Mouse (Mus musculus) liver, embryonic 15.5 days (tissue): ENCODE results near the gene Gnl1. TPM values are rescaled to one million over a fixed set of nuclear protein-coding genes. Genes with fewer than 3 reads are reported as not detected.
"Not testable (repeated sequence)": the region's sequence is repeated elsewhere in the genome, so short reads cannot be mapped to it uniquely, and the experiment has no call there.

ENCODE experiments used
- ATAC-seq: fragments of 200-750 bp; cut with Nextera tagmentation; 2 replicates; pipeline ENCODE4 v1.8.0; 2017; ENCODE audit warnings: moderate number of reproducible peaks, mild to moderate bottlenecking, moderate library complexity; ENCODE audit not compliant: insufficient read depth
- H3K27ac ChIP-seq: fragments of 300-500 bp; sonication (generic); replicated peaks from 2 replicates; pipeline ENCODE4 v1.5.1; 2015; ENCODE audit warnings: mild to moderate bottlenecking, inconsistent platforms
- H3K27me3 ChIP-seq: fragments of 300-500 bp; sonication (generic); 2 replicates; pipeline ENCODE4 v1.6.1; 2015; ENCODE audit warnings: mild to moderate bottlenecking, inconsistent platforms
- H3K36me3 ChIP-seq: fragments of 300-500 bp; sonication (generic); replicated peaks from 2 replicates; pipeline ENCODE4 v1.6.1; 2015; ENCODE audit warnings: moderate library complexity, mild to moderate bottlenecking, inconsistent platforms
- H3K4me1 ChIP-seq: fragments of 300-500 bp; sonication (generic); replicated peaks from 2 replicates; pipeline ENCODE4 v1.6.1; 2015; ENCODE audit warnings: inconsistent platforms
- H3K4me2 ChIP-seq: fragments of 300-500 bp; sonication (generic); 2 replicates; pipeline ENCODE4 v1.6.1; 2015; ENCODE audit warnings: moderate library complexity, mild to moderate bottlenecking, inconsistent platforms
- H3K4me3 ChIP-seq: fragments of 300-500 bp; sonication (generic); replicated peaks from 2 replicates; pipeline ENCODE4 v1.5.1; 2015; ENCODE audit warnings: mild to moderate bottlenecking, inconsistent platforms
- H3K9ac ChIP-seq: fragments of 300-500 bp; sonication (generic); 2 replicates; pipeline ENCODE4 v1.6.1; 2015; ENCODE audit warnings: moderate library complexity, mild to moderate bottlenecking, inconsistent platforms
- H3K9me3 ChIP-seq: fragments of 300-500 bp; sonication (generic); replicated peaks from 2 replicates; pipeline ENCODE4 v1.6.1; 2016; ENCODE audit warnings: inconsistent platforms
- WGBS: fragments of 180-500 bp; shearing (Covaris S2); methylation state at CpG from one replicate; pipeline ENCODE4 v1.1.7; 2015; ENCODE audit warnings: mixed read lengths; ENCODE audit not compliant: insufficient replicate concordance; 5-methylcytosine and 5-hydroxymethylcytosine counted together
- polyA plus RNA-seq: library from polyadenylated mRNA; unstranded; fragments of >200 nt; fragmentation: Nextera tagmentation; extraction: Ambion mirVana; gene quantifications from 2 replicates; pipeline ENCODE4 v1.2.1, GENCODE M21; 2015

Gene Gnl1
- polyA plus RNA-seq: 9.3 and 10.8 TPM in 2 replicates

DNA sequence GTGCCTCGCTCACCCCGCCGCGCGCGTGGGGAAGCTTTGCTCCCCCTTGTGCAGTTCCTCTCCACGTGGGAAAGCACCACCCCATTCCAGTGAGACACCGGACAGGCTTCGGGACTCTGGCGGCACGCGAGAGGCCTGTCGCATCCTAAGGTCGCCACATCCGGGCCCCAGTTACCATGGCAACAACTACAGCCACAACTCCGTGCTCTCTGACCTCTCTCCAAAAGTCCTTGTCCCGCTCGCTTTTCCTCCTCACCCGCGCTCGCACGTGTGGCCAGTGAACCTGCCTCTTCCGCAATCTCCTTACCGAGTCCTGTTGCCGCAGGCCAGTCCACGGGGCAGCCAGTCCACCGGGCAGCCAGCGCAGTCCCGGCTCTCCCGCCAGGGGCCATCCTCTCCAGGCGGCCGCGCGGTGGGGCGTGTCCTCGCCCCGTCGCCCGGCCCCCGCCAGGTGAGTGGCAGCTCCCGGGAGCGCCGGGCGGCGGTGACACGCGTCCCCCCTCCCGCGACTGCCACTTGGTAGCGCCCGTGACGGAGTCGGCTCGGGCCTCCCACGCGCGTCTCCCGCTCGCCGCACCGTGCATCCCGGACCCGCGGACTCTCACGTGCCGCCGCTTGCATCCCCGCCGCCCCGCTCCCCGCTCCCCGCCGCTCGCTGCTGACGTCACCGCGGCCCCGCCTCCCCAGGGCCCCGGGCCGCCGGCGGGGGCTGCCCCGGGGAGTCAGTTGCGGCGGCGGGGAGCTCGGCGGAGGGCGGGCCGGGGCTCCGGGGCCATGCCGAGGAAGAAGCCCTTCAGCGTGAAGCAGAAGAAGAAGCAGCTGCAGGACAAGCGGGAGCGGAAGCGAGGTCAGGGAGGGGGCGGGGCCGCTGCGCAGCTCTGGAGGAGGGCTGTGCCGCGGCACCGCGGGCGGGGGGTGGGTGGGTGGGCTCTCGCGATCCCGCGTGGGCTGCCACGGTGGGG is at the start of gene Gnl1, which contains the start of gene Prr3:
Gene Gnl1 (plus strand): TSS at position 451 of the 962 bp plus-strand sequence.
Gene Prr3 (minus strand): TSS at position 836 of the 962 bp plus-strand sequence.
- peak within 1 kb of the TSS; percentile 89 for H3K27ac ChIP-seq
- H3K4me1 ChIP-seq: peaks cover 38% of the 10 kb centered on the region
- H3K4me2 ChIP-seq: peak within 1 kb of the TSS; percentile 98
- H3K4me3 ChIP-seq: peak within 1 kb of the TSS; percentile 89
- H3K27me3 ChIP-seq: no peaks in the 10 kb centered on the region; the same call in 1 of the 2 replicates
- under 1% methylated on average over 109 of the region's 109 CpGs for WGBS
- peak within 1 kb of the TSS; percentile 62 for H3K9ac ChIP-seq
- ATAC-seq: peak; percentile 89
- H3K9me3 ChIP-seq: no peaks in the 10 kb centered on the region
- peaks cover 15% of the 10 kb centered on the region for H3K36me3 ChIP-seq

DNA sequence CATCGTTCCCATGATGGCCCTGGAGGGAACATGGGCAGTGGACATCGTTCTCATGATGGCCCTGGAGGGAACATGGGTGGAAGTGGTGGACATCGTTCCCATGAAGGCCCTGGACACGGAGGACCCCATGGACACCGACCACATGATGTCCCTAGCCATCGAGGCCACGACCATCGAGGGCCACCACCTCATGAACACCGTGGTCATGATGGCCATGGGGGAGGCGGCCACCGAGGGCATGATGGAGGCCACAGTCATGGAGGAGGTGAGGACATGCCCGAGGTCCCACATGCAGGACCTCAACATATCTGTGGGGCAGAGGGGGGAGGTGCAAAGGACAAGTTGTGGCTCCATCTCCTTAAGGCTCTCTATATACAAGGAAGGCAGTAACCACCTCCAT is 49.0 kb upstream of the Gnl1 start:
- ATAC-seq: no peak
- Histone ChIP-seq H3K9me3 (no peaks in the 10 kb centered on the region), H3K4me3 (no peak overlapping the region), H3K36me3 (peaks cover 62% of the 10 kb centered on the region), H3K9ac (no peak overlapping the region), H3K27me3 (no peaks in the 10 kb centered on the region), H3K4me1 (peaks cover 31% of the 10 kb centered on the region), H3K27ac (no peak overlapping the region), H3K4me2 (no peak overlapping the region)
- 93% methylated on average over 12 of the region's 12 CpGs for WGBS

- WGBS: 80% methylated on average over 4 of the region's 4 CpGs
- Histone ChIP-seq H3K4me1 (peaks cover 13% of the 10 kb centered on the region), H3K4me2 (no peak overlapping the region)
These were observed 47.0 kb upstream of the Gnl1 start for GRCm38 (mm10) chr17:35932608-35933007.

DNA sequence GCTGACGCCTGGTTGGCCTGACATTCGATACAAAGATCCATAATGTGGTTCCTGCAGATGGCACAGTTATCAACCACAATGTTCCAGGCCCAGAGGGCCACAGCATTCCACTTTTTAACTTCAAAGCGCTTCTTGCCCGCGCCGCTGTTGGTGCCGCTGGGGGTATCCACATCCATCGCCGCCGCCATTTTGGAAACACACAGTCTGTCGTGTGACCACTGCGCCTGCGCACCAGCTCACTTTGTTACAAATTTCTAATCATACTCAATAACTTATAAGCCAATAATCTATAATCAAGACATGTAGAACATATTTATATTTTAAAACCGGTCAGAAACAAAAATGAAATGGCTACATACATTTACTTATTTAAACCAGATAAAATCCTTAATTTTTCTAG is 43.9 kb upstream of the Gnl1 start:
- H3K27me3 ChIP-seq, H3K9ac ChIP-seq, H3K4me1 ChIP-seq, ATAC-seq, H3K9me3 ChIP-seq, H3K4me3 ChIP-seq, H3K4me2 ChIP-seq, H3K27ac ChIP-seq: not testable (repeated sequence)
- H3K36me3 ChIP-seq: peaks cover 12% of the 10 kb centered on the region
- 84% methylated on average over 14 of the region's 14 CpGs for WGBS

More at GRCm38 (mm10) chr17:35932608-35933007, 47.0 kb upstream of the Gnl1 start:
- no peaks in the 10 kb centered on the region for H3K27me3 ChIP-seq
- no peak for ATAC-seq
- H3K9ac ChIP-seq: no peak overlapping the region
- H3K27ac ChIP-seq: no peak overlapping the region
- H3K36me3 ChIP-seq: peaks cover 43% of the 10 kb centered on the region
- H3K4me3 ChIP-seq: no peak overlapping the region
- H3K9me3 ChIP-seq: no peaks in the 10 kb centered on the region

- ATAC-seq: peak; percentile 49; the same call in 1 of the 2 replicates
- Histone ChIP-seq H3K36me3 (0 out of 2 replicates have a peak, but pooled peaks cover under 1% of the 10 kb centered on the region), H3K4me3 (no peak overlapping the region), H3K4me2 (no peak overlapping the region), H3K9me3 (no peaks in the 10 kb centered on the region), H3K27ac (no peak overlapping the region), H3K4me1 (no peaks in the 10 kb centered on the region), H3K27me3 (no peaks in the 10 kb centered on the region), H3K9ac (no peak overlapping the region)
- WGBS: 21% methylated on average over 2 of the region's 2 CpGs
These were observed 41.8 kb upstream of the Gnl1 start for GRCm38 (mm10) chr17:35937700-35938348.

DNA sequence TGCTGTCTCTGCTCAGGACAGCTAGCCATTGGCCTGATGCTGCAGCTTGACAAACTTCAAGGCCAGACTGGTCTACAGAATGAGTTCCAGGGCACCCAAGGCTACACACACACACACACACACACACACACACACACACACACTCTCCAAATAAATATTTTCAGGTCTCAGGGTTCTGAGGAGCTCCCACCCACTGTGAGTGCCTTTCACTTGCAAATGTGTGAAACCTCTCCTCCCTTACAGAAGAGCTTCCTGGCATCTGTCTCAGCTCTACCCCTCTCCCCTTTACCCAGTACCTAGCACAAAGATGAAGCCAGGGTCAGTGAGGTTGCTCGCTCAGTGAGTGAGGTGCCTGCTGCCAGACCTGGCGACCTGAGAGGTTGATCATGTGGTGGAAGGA is 40.5 kb upstream of the Gnl1 start:
- Histone ChIP-seq H3K4me2 (no peak overlapping the region), H3K27ac (no peak overlapping the region), H3K4me3 (no peak overlapping the region), H3K4me1 (no peaks in the 10 kb centered on the region), H3K9ac (no peak overlapping the region), H3K36me3 (no peaks in the 10 kb centered on the region), H3K9me3 (no peaks in the 10 kb centered on the region), H3K27me3 (no peaks in the 10 kb centered on the region)
- no peak for ATAC-seq
- 48% methylated on average over 2 of the region's 2 CpGs for WGBS

DNA sequence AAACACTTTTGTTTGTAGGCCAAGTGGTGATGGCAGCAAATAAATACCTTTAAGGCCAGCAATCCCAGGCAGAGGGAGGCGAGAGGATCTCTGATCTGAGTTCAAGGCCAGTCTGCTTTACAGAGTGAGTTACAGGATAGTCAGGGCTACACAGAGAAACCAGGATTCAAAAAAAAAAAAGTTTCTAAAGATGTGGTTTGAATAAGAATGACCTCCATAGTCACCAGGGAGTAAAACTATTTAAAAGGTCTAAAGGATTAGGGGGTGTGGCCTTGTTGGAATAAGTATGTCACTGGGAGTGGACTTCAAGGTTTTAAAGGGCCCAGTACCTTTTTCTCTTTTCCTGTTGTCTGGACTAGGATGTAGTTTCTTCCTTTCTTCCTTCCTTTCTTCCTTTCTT is 39.7 kb upstream of the Gnl1 start:
- H3K9me3 ChIP-seq: no peaks in the 10 kb centered on the region
- no peak overlapping the region for H3K9ac ChIP-seq
- no peak for ATAC-seq
- no peak overlapping the region for H3K4me3 ChIP-seq
- H3K4me1 ChIP-seq: no peaks in the 10 kb centered on the region
- no peak overlapping the region for H3K4me2 ChIP-seq
- WGBS: 42% methylated on average over 1 of the region's 1 CpGs
- no peaks in the 10 kb centered on the region for H3K36me3 ChIP-seq
- H3K27me3 ChIP-seq: no peaks in the 10 kb centered on the region
- H3K27ac ChIP-seq: no peak overlapping the region

DNA sequence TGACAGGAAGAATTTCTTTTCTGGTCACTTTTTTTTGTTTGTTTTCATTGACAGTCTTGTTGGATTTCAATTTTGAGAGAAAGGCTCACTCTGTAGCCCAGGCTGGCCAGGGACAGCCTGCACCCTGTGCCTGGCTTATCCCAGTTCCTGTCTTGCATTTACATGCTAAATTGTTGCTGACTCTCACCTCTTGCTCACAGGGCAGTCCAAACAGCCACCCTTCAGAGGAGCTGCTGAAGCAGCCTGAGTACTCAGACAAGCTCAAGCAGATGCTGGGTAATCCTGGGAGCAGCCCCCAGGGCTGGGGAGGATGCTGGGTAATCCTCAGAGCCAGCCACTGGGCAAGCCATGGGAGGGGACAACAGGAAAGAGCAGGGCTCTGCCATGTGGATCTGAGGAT is 28.7 kb upstream of the Gnl1 start:
- H3K4me2 ChIP-seq, H3K27ac ChIP-seq, H3K9ac ChIP-seq, ATAC-seq, H3K4me3 ChIP-seq, H3K4me1 ChIP-seq, H3K27me3 ChIP-seq, H3K36me3 ChIP-seq, H3K9me3 ChIP-seq: not testable (repeated sequence)

GRCm38 (mm10) chr17:35952559-35952958 is 27.1 kb upstream of the Gnl1 start:
- H3K27me3 ChIP-seq, H3K4me2 ChIP-seq, H3K27ac ChIP-seq, H3K9ac ChIP-seq, ATAC-seq, H3K4me3 ChIP-seq, H3K9me3 ChIP-seq, H3K4me1 ChIP-seq: not testable (repeated sequence)
- 69% methylated on average over 3 of the region's 3 CpGs for WGBS
- H3K36me3 ChIP-seq: peaks cover 21% of the 10 kb centered on the region

GRCm38 (mm10) chr17:35954665-35955064 is 25.0 kb upstream of the Gnl1 start:
- 72% methylated on average over 8 of the region's 8 CpGs for WGBS
- Histone ChIP-seq H3K9ac (no peak overlapping the region), H3K9me3 (no peaks in the 10 kb centered on the region), H3K4me1 (no peaks in the 10 kb centered on the region), H3K27me3 (no peaks in the 10 kb centered on the region; the same call in 1 of the 2 replicates), H3K4me2 (no peak overlapping the region), H3K36me3 (peaks cover 42% of the 10 kb centered on the region), H3K27ac (no peak overlapping the region), H3K4me3 (no peak overlapping the region)
- no peak for ATAC-seq

GRCm38 (mm10) chr17:35958533-35959223 is 21.0 kb upstream of the Gnl1 start:
- 88% methylated on average over 15 of the region's 15 CpGs for WGBS
- Histone ChIP-seq H3K27ac (no peak overlapping the region), H3K36me3 (peaks cover 82% of the 10 kb centered on the region), H3K4me3 (no peak overlapping the region), H3K4me2 (no peak overlapping the region), H3K9me3 (no peaks in the 10 kb centered on the region), H3K27me3 (no peaks in the 10 kb centered on the region), H3K4me1 (no peaks in the 10 kb centered on the region), H3K9ac (no peak overlapping the region)
- ATAC-seq: no peak
